Mouse (Mus musculus): ENCODE results near the gene Kif12.

Kif12 gene

GRCm38 (mm10) chr4:63171969-63172685 is at the start of gene Kif12:
Gene Kif12 (minus strand): TSS chr4:63172131.
- DNase-seq (ENCODE audit: low spot score) = no peak

DNA sequence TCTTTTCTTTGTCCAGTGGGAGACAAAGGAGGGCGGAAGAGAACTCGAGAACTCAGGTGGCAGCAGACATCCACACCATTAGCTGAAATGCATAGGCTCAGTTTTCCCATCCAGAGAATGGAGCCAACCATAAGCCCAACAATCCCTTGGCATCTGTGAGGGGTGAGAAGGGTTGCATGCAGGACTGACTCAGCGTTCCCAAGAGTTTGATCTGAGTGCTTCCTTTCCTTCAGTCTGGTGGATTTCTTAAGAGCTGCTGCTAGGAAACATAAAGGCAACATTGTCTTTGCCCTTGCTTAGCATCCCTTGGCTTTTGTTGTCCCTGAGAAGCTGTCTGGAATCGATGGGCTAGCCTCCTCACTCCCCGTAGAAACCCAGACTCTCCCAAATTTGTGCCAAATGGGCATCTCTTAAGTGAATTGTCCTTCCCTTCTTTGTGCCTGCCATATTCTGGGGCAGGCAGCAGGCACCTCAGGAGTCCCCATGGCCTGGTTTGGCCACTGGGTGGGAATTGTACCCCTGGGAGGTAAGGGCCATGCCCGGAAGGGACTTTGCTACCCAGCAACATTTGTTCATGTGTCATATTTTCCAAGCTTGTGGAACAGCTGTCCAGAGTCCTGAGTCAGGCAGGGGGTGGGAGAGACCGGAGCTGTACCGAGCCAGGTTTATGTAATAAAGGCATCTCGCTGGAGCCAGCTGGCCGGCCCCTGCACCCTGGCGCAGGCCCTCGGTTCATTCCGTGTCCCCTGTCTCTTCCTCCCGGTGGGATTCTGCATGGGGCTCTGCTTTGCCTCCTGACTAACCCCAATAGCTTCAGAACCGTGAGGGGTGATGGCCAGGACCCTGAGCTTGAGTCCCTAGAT is 49.4 kb upstream of the Kif12 start:
- no peak for DNase-seq (ENCODE audit: low spot score)

- no peak for DNase-seq (ENCODE audit: low spot score)
These were observed 47.7 kb upstream of the Kif12 start for GRCm38 (mm10) chr4:63219635-63220034.

DNA sequence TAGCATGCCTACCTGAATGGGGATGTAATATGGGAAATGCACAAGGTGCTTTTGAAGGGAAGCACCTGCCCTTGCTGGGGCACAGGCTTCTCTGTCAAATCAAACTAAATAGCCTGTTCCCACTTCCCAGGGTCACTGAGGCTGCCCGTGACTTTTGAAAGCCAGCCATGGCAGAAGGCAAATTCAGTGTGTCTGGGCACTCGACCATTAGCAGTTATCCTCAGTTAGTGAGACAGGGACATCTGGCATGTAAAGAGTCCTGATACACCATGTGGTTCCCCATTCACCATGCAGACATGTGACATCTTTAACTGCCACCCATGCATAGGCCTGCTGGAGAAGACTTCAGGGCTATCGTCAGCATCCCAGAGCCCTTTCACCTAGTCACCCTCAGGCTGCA is 47.1 kb upstream of the Kif12 start:
- DNase-seq (ENCODE audit: low spot score) = no peak

DNA sequence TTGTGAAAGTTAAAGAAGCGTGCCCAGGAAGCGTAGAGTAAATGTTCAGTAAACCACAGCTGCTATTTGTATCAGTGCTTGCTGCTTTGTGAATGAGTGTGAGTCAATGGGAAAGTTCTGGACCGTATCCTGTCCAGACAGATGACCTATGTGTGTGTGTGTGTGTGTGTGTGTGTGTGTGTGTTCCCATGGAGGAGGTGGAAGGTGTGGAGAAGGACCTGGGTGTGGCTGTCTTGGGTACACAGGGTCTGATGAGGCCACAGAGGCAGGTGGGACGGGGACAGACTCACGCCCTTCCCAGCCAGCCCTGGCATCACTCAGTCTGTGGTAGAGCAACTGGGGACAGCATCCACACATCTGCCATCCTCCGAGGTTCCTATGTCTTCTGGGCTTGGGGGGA is 45.6 kb upstream of the Kif12 start:
- no peak for DNase-seq (ENCODE audit: low spot score)

DNA sequence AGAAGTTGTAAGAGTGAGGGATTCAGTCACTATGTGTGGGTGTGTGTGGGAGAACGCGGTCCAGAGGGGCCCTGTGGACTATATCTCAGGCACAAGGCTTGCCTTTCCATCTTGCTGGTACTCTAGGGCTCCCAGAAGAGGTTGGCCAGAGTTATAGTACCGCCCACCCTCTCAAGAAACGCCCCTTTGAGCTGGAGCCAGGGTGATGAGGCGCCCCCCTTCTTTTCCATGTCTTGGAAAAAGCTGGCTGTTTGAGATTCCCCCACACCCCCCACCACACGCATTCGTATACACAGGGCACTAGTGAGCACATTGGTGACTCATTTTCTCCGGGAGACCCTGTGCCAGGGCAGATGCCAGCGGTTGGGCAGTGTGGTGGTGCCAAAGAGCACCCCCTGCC is 44.6 kb upstream of the Kif12 start:
- no peak for DNase-seq (ENCODE audit: low spot score)

GRCm38 (mm10) chr4:63215993-63216531 is 44.1 kb upstream of the Kif12 start:
- no peak for DNase-seq (ENCODE audit: low spot score)

DNA sequence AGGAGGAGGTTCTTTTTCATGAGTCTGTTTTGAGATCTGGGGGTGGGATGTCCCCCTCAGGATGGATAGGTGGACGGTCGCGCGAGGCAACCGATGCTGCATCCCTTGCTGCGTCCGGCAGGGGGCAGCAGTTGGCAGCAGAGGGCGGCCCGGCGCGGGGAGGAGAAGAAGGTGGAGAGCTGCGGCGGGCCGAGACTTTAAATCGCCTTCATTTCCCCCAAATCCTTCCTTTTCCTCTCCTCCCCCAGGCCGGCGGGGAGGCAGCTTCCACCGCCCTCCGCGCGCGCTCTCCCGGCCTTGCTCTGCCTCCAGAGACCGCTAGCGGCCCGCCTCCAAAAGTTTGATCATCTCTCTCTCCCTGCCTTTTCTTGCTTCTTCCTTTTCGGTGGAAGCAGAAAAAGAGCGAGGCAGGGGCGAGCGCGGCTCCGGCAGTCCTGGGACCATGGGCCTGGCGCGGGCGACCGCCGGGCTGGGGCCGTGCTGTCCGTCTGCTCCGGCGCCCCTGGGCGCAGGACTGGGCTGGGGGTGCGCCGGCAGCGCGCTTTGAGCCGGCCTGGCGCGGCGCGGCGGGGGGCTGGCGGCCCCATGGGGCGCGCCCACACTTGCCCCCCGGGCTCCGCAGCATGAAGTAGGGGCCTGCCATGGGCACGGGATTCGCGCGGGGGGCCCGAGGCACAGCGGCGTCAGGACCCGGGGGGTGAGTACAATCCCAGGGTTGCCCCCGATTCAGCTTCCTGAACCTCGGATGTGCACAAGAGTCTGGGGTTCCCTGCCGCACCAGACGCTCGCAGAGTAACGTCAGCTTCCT is 43.5 kb upstream of the Kif12 start:
- DNase-seq (ENCODE audit: low spot score) = peak; percentile 73

- DNase-seq (ENCODE audit: low spot score) = no peak
These were observed 42.1 kb upstream of the Kif12 start, which contains the start of gene Col27a1 for GRCm38 (mm10) chr4:63213907-63214621. Gene Col27a1 (plus strand): TSS chr4:63214004.

DNA sequence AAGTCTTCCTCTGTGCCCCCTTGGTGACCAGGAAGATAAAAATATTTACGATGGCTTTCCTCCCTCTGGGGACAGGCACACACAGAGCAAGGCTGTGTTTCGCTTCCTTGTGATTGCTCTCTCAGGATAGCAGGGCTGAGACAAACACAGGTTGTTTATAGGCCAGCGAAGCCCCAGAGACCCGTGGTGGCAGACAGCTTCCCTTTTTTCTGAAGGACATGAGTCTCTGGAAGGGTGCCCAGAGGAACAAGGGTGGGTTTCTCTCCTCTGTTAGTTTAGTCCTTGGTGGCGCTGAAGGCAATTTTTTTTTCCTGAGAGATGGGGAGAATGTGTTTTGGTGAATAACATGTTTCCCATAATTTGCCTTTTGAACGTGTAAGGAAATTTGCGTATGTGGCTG is 33.7 kb upstream of the Kif12 start:
- peak; percentile 66 for DNase-seq (ENCODE audit: low spot score)

DNA sequence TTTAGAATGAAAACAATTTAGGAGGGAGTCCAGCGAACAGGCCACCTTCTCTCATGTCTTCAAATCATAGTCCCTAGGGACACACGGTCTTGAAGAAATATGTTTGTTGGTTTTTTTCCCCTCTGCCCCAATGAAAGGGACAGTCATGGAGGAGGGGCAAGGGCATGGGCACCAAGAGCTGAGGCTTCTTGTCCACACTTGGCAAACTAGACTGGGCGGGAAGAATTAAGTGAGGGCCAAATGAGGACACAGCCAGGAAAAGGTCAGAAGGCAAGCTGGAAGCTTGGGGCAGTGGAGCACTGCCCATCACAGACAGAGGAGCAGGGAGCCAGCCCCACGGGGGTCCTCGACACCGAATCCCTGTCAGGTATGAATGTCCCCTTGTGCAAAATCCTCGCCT is 31.9 kb upstream of the Kif12 start:
- no peak for DNase-seq (ENCODE audit: low spot score)

DNA sequence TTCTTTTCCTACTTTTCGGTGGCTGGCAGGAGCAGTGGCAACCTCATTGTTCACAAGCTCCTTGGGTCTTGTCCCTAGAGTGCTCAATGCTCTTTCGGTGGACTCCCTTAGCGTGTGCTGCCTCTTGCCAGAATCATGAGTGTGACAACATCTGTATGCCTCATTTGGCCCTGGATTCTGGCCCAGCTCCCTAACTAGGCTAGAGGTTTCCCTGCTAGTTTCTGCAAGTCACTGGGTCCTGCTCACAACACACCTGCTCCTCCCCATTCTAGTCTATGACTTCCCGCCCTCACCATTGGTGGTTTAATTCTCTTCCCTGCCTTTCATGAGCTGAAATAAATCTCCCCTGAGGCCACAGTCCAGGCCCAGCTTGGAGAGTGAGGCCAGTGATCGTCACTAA is 27.4 kb upstream of the Kif12 start:
- no peak for DNase-seq (ENCODE audit: low spot score)

- DNase-seq (ENCODE audit: low spot score) = no peak
These were observed 22.4 kb upstream of the Kif12 start for GRCm38 (mm10) chr4:63194366-63194765.

DNA sequence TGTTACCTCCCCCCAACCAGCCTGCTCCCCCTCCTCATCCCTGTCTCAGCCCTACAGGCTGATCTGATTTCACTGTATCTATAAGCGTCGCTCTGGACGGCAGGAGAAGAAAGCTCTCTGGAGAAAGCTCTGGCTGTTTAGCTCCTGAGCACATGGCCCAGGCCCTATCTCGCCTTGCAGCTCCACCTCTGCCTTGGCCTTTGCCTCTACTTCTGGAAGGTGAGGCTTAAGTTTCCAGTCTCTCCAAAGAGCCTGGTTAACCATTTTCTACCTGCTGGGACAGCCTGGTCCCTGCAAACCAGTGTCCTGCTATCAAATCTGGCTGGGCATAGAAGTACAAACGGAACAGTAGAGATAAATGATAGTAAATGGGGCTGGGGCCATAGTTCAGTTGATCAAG is 19.7 kb upstream of the Kif12 start:
- no peak for DNase-seq (ENCODE audit: low spot score)

DNA sequence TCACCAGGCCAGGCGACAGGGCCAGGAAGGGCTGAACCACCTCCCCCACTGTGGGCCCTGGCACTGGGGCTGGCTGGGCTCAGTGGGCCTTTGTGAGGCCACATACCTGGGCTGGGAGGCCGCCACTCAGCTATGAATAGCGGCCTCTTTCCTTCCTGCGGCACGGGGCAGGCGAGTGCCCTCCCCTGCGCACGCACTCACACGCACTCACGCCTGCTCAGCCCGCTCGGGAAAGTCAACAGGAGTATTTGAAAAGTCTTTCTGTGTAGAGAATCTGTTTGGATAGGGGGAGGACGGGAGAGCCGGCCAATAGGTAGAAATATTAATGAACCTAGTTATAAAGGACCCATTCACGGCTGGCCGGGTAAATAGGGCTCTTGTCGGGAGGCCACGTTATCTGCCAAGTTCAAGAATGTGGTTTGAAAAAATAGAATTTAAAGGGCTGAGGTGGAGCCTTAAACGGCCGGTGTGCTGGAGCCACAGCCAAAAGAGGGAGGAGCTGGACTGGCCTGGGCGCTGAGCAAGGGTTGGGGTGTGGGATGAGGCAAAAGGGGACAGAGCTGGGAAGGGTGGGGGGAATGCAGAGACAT is 14.4 kb upstream of the Kif12 start:
- DNase-seq (ENCODE audit: low spot score) = no peak

- peak; percentile 73 for DNase-seq (ENCODE audit: low spot score)
These were observed 9.6 kb upstream of the Kif12 start for GRCm38 (mm10) chr4:63181556-63181955.

DNA sequence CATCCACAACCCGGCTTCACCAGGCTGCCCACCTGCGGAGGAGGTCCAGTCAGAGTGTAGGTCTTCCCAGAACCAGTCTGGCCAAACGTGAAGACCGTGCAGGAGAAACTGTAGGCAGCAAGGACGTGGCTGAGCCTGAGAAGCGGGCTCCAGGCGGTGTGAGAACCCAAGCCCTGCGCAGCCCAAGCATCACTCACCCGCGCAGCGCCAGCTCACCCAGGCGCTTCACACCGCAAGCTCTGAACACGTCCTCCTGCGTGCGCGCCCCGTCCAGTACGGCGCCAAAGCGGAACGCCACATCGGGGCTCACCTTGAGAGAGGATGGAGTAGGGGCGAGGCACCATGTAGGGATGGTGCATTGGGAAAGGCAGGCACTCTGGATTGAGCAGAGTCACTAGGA is 809 bp downstream of the Kif12 start:
- DNase-seq (ENCODE audit: low spot score) = no peak

DNA sequence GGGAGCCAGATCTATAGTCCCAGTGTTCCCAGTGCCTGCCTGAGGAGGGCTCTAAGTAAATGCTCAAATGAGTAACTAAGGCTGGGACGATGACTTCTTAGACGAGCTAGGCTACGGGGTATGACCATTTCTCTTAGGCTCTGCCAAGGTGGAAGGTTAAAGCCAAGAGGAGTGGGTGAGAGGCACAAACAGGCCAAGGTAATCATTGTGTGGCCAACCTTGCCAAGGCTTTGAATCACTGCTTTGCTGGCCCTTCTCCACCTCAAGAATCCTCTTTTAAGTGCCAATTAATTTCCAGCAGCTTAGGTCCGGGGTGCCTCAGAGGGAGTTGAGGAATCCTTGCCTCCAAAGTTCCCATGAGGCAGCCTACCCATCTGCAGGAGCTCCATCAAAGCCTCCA is 1.9 kb downstream of the Kif12 start:
- no peak for DNase-seq (ENCODE audit: low spot score)

- no peak for DNase-seq (ENCODE audit: low spot score)
These were observed 5.6 kb downstream of the Kif12 start for GRCm38 (mm10) chr4:63166323-63166722.

GRCm38 (mm10) chr4:63165636-63166035 is 6.3 kb downstream of the Kif12 start:
- DNase-seq (ENCODE audit: low spot score) = no peak

- DNase-seq (ENCODE audit: low spot score) = peak; percentile 86
These were observed 12.9 kb downstream of the Kif12 start for GRCm38 (mm10) chr4:63158961-63159592.

All from layer of hippocampus, adult 11-12 months (tissue).